Mouse (Mus musculus): ENCODE measurements around the gene Erbin.
A peak's percentile ranks its signal among the peaks of the same experiment; 100 is the strongest.

- TF ChIP-seq CTCF (IDR thresholded peaks at IDR 0.05; ENCODE audit: extremely low read depth, insufficient read depth, insufficient read length, insufficient replicate concordance) (no peak), POLR2A (IDR thresholded peaks at IDR 0.05; ENCODE audit: low read depth, low read length) (peak; percentile 13)
Observed at GRCm38 (mm10) chr13:103920261-103920932, at the start of gene Erbin.
